Mouse (Mus musculus): Measurements from ENCODE around the gene Iqschfp. TPM values are rescaled to one million over a fixed set of nuclear protein-coding genes. Genes with fewer than 3 reads are reported as not detected.
A peak's percentile ranks its signal among the peaks of the same experiment; 100 is the strongest.

Gene Iqschfp
- polyA plus RNA-seq, 1 experiment = not detected

DNA sequence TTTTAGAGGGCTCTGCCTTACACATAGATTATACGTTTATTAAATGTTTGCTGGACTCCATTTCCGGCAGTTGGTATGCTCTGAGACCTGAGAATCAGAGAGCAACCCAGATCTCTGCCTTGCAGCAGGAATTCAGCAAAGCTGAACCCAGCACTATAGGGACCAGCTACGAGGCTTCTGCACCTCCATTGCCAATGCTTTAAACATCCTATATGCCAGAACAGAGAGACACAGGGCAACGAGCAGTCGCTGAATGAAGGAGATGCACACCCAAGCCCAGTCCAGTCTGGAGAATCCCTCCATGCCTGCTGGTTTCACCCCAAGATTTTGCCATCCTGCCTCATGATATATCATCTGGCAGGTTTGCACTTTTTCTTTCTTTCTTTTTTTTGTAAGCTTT, 684.9 kb downstream of the Iqschfp start:
- H3K4me3 ChIP-seq (ENCODE audit: control insufficient read depth, insufficient read depth, low read length) = no peak overlapping the region
- WGBS = 94% methylated on average over 5 of the region's 5 CpGs
- no peak for DNase-seq
- no peaks in the 10 kb centered on the region for H3K36me3 ChIP-seq (ENCODE audit: control insufficient read depth, insufficient read depth, low read length)
- no peaks in the 10 kb centered on the region; the same call in 1 of the 2 replicates for H3K4me1 ChIP-seq (replicated peaks; ENCODE audit: control insufficient read depth, insufficient read depth, low read length)
- TF ChIP-seq CTCF (IDR thresholded peaks at IDR 0.05; ENCODE audit: borderline replicate concordance, control insufficient read depth, extremely low read depth, insufficient read depth, low read length, poor library complexity) (no peak), POLR2A (IDR thresholded peaks at IDR 0.05; ENCODE audit: control insufficient read depth, extremely low read depth, insufficient read depth, low read length, poor library complexity) (no peak)
- H3K27ac ChIP-seq (ENCODE audit: control insufficient read depth, insufficient read depth, low read length) = no peak overlapping the region
- H3K27me3 ChIP-seq (ENCODE audit: control insufficient read depth, insufficient read depth, low read length) = no peaks in the 10 kb centered on the region

DNA sequence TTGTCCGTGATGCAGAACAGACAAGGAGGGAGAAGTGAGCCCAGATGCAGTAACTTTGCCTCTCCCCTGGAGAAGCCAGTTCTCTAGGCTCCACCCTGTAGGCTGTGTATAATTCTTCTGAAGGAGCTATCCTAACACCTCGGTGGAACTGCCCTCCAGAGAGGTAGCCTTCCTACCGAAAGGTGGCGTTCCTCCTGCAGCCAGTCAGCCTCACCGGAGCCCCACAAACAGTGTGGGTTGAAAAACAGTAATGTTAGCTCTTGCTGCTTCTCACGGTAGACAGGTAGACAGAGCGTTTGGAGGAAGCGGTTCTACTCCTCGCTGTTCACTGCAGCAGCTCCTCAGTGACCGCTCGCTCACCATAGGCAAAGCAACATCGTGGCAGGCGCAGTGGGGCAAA, 689.6 kb downstream of the Iqschfp start:
- no peak overlapping the region for H3K4me3 ChIP-seq (ENCODE audit: control insufficient read depth, insufficient read depth, low read length)
- TF ChIP-seq CTCF (IDR thresholded peaks at IDR 0.05; ENCODE audit: borderline replicate concordance, control insufficient read depth, extremely low read depth, insufficient read depth, low read length, poor library complexity) (no peak), POLR2A (IDR thresholded peaks at IDR 0.05; ENCODE audit: control insufficient read depth, extremely low read depth, insufficient read depth, low read length, poor library complexity) (no peak)
- no peaks in the 10 kb centered on the region for H3K4me1 ChIP-seq (replicated peaks; ENCODE audit: control insufficient read depth, insufficient read depth, low read length)
- no peaks in the 10 kb centered on the region for H3K27me3 ChIP-seq (ENCODE audit: control insufficient read depth, insufficient read depth, low read length)
- H3K36me3 ChIP-seq (ENCODE audit: control insufficient read depth, insufficient read depth, low read length) = no peaks in the 10 kb centered on the region
- no peak overlapping the region for H3K27ac ChIP-seq (ENCODE audit: control insufficient read depth, insufficient read depth, low read length)
- 87% methylated on average over 13 of the region's 13 CpGs for WGBS
- DNase-seq = no peak

DNA sequence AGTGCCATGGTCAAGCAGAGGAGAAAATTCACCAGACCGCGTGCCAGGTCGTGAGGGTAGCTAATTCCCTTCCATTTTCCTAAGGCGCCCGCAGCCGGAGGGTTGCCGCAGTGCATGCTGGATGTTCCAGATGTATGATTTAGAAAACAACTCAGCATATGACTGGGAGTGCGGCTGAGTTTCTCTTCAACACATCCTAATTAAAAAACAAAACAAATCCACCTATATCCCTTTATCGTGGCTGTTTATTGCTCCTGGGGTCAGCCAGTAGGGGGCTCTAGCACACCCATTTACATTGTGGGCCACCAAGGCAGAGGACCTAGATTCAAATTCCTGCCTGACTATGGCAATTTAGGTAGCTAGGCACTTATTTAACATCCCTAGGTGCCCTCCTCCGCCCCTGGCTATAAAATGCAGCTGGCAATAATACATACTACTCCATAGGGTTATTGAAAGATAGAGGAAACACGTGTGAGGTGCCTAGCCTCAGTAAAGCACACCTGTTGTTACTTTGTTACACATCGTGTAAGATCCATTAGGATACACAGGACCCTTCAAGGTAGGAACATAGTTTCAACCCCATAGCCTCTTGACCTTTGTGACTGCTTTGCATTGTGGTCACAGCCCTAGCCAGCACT, 690.2 kb downstream of the Iqschfp start:
- peak; percentile 5 for DNase-seq
- Histone ChIP-seq H3K27me3 (ENCODE audit: control insufficient read depth, insufficient read depth, low read length) (no peaks in the 10 kb centered on the region), H3K4me3 (ENCODE audit: control insufficient read depth, insufficient read depth, low read length) (no peak overlapping the region), H3K4me1 (replicated peaks; ENCODE audit: control insufficient read depth, insufficient read depth, low read length) (no peaks in the 10 kb centered on the region), H3K27ac (ENCODE audit: control insufficient read depth, insufficient read depth, low read length) (no peak overlapping the region), H3K36me3 (ENCODE audit: control insufficient read depth, insufficient read depth, low read length) (no peaks in the 10 kb centered on the region)
- 89% methylated on average over 12 of the region's 12 CpGs for WGBS
- TF ChIP-seq CTCF (IDR thresholded peaks at IDR 0.05; ENCODE audit: borderline replicate concordance, control insufficient read depth, extremely low read depth, insufficient read depth, low read length, poor library complexity) = no peak
- no peak for TF ChIP-seq POLR2A (IDR thresholded peaks at IDR 0.05; ENCODE audit: control insufficient read depth, extremely low read depth, insufficient read depth, low read length, poor library complexity)

DNA sequence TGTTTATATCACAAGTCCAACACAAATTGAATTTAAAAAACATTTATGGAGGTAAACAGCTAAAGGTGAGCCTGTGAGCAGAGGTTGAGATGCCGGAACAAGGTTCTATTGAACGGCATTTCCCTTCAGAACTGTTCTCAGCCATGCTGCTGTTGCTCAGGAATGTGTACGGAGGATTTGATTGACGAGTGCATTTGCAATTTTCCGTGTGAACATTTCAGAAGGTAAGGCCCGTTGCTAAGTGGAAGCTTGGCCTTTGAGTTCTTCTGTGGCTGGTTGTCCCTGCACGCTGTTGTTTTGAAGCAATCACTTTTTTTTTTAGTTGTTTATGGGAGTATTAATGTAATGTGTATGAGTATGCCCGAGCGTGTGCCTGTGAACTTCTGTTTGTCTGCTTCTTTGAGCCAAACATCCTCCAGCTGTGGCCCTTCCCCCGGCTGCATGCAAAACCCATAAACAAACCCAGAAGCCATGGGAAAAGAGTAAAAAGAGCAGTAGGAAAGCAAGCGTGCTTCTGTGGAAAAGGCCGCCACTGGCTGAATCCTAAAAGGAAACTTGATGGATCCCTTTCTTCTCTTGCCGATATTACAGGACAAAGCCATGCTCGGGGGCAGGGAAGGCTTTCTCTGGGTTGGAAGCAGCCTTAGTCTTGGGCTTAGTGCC, 691.1 kb downstream of the Iqschfp start:
- Histone ChIP-seq H3K4me1 (replicated peaks; ENCODE audit: control insufficient read depth, insufficient read depth, low read length) (no peaks in the 10 kb centered on the region), H3K27ac (ENCODE audit: control insufficient read depth, insufficient read depth, low read length) (no peak overlapping the region), H3K36me3 (ENCODE audit: control insufficient read depth, insufficient read depth, low read length) (no peaks in the 10 kb centered on the region), H3K27me3 (ENCODE audit: control insufficient read depth, insufficient read depth, low read length) (no peaks in the 10 kb centered on the region), H3K4me3 (ENCODE audit: control insufficient read depth, insufficient read depth, low read length) (no peak overlapping the region)
- WGBS = 88% methylated on average over 14 of the region's 14 CpGs
- no peak for TF ChIP-seq CTCF (IDR thresholded peaks at IDR 0.05; ENCODE audit: borderline replicate concordance, control insufficient read depth, extremely low read depth, insufficient read depth, low read length, poor library complexity)
- TF ChIP-seq POLR2A (IDR thresholded peaks at IDR 0.05; ENCODE audit: control insufficient read depth, extremely low read depth, insufficient read depth, low read length, poor library complexity) = no peak
- DNase-seq = no peak

DNA sequence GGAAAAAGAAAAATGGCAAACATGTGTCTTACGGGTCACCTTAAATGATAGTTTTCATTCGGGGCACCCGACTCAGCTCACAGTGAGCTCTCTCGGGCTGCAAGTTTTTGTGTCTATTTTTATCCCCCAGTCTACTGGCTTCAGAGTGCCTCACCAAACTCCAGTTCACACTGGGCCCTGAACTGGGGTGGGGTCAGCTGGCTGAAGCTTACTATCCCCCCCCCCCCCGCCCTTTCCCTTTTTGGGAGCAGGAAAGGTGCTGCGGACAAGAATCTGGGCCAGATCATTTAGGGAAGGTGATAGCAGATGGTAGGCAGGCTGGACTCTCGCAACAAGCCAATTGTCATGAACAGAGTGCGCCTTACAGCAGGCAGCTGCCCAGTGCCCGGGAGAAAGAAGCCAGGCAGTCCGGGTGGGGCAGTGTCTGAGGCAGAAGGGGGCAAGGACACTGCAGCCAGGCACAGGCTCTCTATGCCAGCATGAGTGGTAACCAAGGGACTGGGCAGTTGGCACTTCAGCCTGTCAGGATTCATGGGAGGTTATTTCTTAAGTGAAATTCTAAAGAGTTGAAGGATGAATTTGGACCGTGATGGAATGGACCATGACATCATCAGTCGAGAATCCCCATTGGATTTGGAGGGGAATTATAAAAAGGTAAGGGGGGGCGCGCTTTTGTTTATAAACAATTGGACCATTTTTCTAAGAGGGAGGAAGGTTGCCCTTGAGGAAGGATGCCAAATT, 691.9 kb downstream of the Iqschfp start:
- H3K4me3 ChIP-seq (ENCODE audit: control insufficient read depth, insufficient read depth, low read length) = no peak overlapping the region
- TF ChIP-seq POLR2A (IDR thresholded peaks at IDR 0.05; ENCODE audit: control insufficient read depth, extremely low read depth, insufficient read depth, low read length, poor library complexity) (no peak), CTCF (IDR thresholded peaks at IDR 0.05; ENCODE audit: borderline replicate concordance, control insufficient read depth, extremely low read depth, insufficient read depth, low read length, poor library complexity) (no peak)
- no peaks in the 10 kb centered on the region for H3K4me1 ChIP-seq (replicated peaks; ENCODE audit: control insufficient read depth, insufficient read depth, low read length)
- H3K36me3 ChIP-seq (ENCODE audit: control insufficient read depth, insufficient read depth, low read length) = no peaks in the 10 kb centered on the region
- H3K27me3 ChIP-seq (ENCODE audit: control insufficient read depth, insufficient read depth, low read length) = no peaks in the 10 kb centered on the region
- H3K27ac ChIP-seq (ENCODE audit: control insufficient read depth, insufficient read depth, low read length) = no peak overlapping the region
- WGBS = 89% methylated on average over 14 of the region's 14 CpGs
- DNase-seq = no peak

DNA sequence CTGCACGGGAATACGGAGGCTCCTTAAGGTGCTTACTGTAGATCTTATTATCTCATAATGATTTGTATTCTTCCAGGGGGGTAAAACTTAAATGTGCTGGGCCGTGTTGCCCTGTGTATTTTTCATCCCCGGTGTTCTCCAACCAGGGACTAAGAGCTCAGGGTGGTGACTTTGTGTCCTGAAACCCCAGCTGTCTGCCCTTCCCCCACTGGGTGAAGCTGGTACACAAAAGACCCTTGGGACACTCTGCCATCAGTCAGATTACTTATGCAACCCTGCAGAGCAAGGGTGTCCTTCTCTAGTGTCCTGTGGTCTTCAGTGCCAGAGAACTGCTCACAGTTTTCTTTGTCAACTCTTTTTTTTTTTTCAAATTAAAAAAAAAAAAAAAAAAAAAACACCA, 693.2 kb downstream of the Iqschfp start:
- Histone ChIP-seq H3K4me3 (ENCODE audit: control insufficient read depth, insufficient read depth, low read length) (no peak overlapping the region), H3K27ac (ENCODE audit: control insufficient read depth, insufficient read depth, low read length) (no peak overlapping the region), H3K4me1 (replicated peaks; ENCODE audit: control insufficient read depth, insufficient read depth, low read length) (no peaks in the 10 kb centered on the region), H3K27me3 (ENCODE audit: control insufficient read depth, insufficient read depth, low read length) (no peaks in the 10 kb centered on the region), H3K36me3 (ENCODE audit: control insufficient read depth, insufficient read depth, low read length) (no peaks in the 10 kb centered on the region)
- WGBS = 96% methylated on average over 4 of the region's 4 CpGs
- TF ChIP-seq CTCF (IDR thresholded peaks at IDR 0.05; ENCODE audit: borderline replicate concordance, control insufficient read depth, extremely low read depth, insufficient read depth, low read length, poor library complexity) (no peak), POLR2A (IDR thresholded peaks at IDR 0.05; ENCODE audit: control insufficient read depth, extremely low read depth, insufficient read depth, low read length, poor library complexity) (no peak)
- no peak for DNase-seq

All from thymus, adult 2 months (tissue).